Mouse (Mus musculus): Measurements from ENCODE around the gene Ap1m2.

GRCm38 (mm10) chr9:21276307-21276706, 35.8 kb downstream of the Ap1m2 start:
- TF ChIP-seq CTCF (IDR thresholded peaks at IDR 0.05; ENCODE audit: low read depth) (no peak), EP300 (IDR thresholded peaks at IDR 0.05; ENCODE audit: low read depth) (no peak)

Data from liver, embryonic 14.5 days (tissue).